Mouse (Mus musculus) right cerebral cortex, postnatal 4 days (tissue): ENCODE data around the gene Topbp1.
A peak's percentile ranks its signal among the peaks of the same experiment; 100 is the strongest.
"Not testable (repeated sequence)": the region's sequence is repeated elsewhere in the genome, so short reads cannot be mapped to it uniquely, and the experiment has no call there.

Experiments
- DNase-seq: peaks from one replicate; pipeline ENCODE4 v3.0.0-alpha.2; 2022

Topbp1 gene

GRCm38 (mm10) chr9:103353500-103354260, 48.7 kb downstream of the Topbp1 start:
- not testable (repeated sequence) for DNase-seq

GRCm38 (mm10) chr9:103357893-103358292, 52.9 kb downstream of the Topbp1 start:
- DNase-seq: no peak

- DNase-seq: no peak
These were observed 53.5 kb downstream of the Topbp1 start for GRCm38 (mm10) chr9:103358545-103358944.

DNA sequence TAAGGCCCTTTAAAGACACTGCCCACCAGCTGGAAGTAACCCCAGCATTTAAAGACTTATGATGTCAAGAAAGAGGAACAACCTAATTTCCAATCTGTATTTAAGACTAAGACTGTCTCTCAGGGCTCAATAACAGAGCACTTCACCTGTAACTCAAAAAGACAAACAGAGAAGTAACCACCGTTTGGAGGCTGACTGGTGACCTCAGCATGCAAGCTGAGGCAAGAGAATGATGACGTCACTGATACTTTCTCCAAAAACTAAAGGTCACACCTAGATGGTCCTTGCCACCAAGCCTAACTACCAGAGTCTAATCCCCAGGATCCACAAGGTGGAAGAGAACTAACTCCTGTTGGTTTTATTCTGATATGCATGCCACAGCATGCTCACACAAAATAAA, 55.6 kb downstream of the Topbp1 start:
- no peak for DNase-seq

DNA sequence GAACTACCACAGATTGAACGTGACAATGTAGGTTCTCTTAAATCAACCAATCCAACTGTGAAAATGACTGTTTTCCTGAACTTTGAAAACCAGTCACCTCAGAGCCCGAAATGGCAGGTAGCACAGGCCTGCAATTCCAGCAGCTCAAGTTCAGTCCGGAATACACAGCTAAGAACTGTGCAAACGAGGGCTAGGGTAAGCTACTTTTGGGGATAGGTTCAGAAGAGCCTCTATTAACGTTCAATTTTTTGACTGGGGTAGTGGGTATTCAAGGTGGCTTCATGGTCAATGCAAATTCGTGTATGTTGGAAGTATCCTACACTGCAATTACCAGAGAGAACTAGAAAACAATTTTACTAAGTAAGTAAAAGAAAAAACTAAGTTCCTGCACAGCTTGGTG, 58.1 kb downstream of the Topbp1 start:
- no peak for DNase-seq

- no peak for DNase-seq
These were observed 58.9 kb downstream of the Topbp1 start for GRCm38 (mm10) chr9:103363730-103364417.

- peak; percentile 46 for DNase-seq
These were observed 59.7 kb downstream of the Topbp1 start for GRCm38 (mm10) chr9:103364601-103365289.

- DNase-seq: peak; percentile 97
These were observed 60.6 kb downstream of the Topbp1 start, which contains the start of gene Cdv3 for GRCm38 (mm10) chr9:103365290-103366247. Gene Cdv3 (minus strand): TSS chr9:103365840.

DNA sequence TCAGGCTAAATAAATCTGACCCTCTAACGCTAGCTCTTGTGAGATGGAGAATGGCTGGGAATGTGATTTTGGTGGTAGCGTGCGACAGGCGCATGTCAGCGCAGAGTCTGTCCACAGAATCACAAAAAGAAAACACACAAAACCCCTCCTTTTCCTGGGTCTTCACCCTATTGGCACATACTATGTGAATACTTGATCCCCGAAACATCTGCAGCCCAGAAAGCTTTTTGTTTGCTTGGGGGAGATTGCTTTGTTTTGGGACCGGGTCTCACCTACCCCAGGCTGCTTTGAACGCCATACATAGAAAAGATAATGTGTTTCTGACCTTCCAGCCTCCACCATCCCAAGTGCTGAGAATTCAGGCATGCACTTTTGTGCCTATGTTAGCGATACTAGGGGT, 61.3 kb downstream of the Topbp1 start:
- no peak for DNase-seq

GRCm38 (mm10) chr9:103369951-103370350, 64.9 kb downstream of the Topbp1 start:
- no peak for DNase-seq

DNA sequence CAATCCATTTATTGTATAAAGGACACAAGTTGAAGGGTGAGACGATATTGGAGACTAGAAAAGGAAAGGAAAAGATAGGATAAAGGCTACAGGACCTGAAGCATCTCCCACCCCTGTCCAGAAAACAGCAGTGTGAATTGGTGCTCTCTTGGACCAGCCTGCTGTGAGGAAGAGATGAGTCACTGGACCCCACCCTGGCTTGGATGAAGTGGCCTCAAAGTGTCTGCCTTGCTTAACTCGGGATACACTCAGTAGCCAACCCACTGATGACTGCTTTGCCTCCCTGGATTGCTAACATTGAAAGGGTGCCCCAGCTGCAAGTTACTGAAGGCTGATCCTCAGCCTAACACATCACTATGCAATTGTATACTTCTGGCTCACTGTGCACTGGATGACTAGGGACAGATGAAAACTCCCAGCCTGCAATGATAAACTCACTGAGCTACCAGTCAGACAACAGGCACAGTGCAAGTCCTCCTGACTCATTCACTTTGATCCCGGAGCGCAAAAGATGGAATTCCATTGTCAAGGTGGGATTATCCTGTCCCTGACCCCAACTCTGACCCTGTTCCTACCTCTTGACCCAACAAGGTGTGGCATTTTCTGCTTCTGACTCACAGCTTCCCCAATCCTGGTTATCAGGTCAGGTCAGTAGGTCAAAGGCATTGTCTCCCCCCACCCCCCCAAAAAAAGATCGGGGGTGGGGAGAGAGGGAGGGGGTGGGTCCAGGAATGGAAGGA, 67.4 kb downstream of the Topbp1 start:
- no peak for DNase-seq

- DNase-seq: no peak
These were observed 71.6 kb downstream of the Topbp1 start for GRCm38 (mm10) chr9:103376346-103377320.

GRCm38 (mm10) chr9:103378686-103379085, 73.7 kb downstream of the Topbp1 start:
- DNase-seq: no peak

- DNase-seq: no peak
These were observed 74.2 kb downstream of the Topbp1 start for GRCm38 (mm10) chr9:103379199-103379598.

- no peak for DNase-seq
These were observed 75.6 kb downstream of the Topbp1 start for GRCm38 (mm10) chr9:103380566-103380965.

DNA sequence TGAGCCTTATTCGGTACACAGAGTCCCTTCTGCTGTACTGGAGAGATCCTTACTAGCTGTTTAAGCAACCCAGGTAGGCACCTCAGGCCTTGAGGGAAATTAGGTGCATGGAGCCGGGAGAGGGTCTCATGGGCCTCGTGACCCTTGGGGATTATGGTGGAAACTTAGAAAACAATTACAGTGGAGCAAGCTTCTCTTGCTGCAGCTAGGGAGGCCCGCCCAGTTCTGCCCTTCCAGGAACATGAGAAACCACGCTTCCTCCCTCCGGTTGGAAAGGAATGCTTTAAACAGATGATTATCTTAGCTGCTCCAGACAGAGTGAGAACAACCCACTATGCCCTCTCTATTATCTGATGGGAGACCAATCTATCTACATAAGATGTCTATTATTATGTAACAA, 78.0 kb downstream of the Topbp1 start:
- DNase-seq: no peak

DNA sequence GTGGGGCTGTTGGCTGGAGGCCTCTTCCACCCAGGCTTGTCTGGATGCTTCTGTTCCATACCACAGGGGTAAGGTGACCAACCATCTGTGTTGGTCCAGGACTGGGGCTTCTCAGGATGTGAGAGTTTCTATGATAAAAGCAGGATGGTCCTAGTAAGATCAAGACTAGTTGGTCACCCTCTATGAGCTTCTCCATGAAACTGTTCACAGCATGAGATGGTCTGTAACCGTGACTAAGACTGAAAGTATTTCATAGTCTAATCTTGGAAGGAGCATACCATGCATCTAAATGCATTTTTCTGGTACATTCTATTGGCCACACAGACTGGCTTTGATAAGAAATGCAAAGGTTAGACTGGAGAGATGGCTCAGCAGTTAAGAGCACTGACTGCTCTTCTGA, 78.6 kb downstream of the Topbp1 start:
- DNase-seq: no peak

- no peak for DNase-seq
These were observed 79.3 kb downstream of the Topbp1 start for GRCm38 (mm10) chr9:103384141-103384796.

DNA sequence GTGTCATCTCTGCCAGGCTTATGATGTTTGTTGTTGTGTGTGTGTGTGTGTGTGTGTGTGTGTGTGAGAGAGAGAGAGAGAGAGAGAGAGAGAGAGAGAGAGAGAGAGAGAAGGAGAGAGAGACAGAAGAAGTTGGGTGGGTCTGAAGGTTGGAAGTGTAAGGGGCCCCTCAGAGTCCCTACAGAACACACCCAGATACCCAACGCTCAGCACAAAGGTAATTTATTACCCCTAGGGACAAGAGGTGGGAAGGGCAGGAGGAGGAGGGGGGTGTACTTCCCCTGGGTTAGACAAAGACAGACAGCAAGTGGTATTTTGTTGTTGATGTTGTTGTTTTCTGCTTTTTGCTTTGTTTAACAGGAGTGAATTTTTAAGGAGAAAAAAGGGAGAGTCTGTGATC, 80.6 kb downstream of the Topbp1 start:
- DNase-seq: no peak

DNA sequence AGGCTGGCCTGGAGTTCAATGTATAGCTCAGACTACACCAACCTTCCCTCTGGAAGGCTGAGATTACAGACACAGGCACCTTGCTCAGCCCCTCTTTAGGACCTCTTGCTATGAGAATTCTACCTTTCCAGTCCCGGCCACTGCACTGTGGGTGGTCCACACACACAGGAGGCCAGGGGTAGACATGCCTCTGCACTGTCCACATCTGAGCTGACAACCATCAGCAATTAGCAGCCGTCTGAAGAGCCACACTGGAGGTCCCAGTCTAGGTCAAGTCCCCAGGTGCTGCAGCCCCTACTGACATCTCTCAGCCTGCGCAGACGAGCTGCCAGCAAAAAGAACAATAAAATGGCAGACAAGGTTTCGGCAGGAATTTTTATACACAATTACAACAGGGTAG, 81.6 kb downstream of the Topbp1 start:
- DNase-seq: no peak
